Mouse (Mus musculus) kidney, adult 2 months (tissue): ENCODE results near the gene E130114P18Rik.

Experiments used
- CTCF ChIP-seq: fragments of 200-500 bp; conservative IDR thresholded peaks from 2 replicates; pipeline ENCODE4 v1.5.1; 2011; ENCODE audit warnings: low read depth, mild to moderate bottlenecking, control low read depth, low read length, moderate library complexity, mixed read lengths; ENCODE audit not compliant: insufficient read depth, insufficient read length
- POLR2A ChIP-seq: fragments of 200-500 bp; IDR thresholded peaks from one replicate; pipeline ENCODE4 v1.6.1; 2011; ENCODE audit warnings: low read depth, low read length, control low read depth

- TF ChIP-seq POLR2A = no peak
- TF ChIP-seq CTCF = no peak
Observed at GRCm38 (mm10) chr4:97580906-97581305, 197.0 kb downstream of the E130114P18Rik start.
